Mouse (Mus musculus): ENCODE results near the gene Gm44805. TPM values are rescaled to one million over a fixed set of nuclear protein-coding genes. Genes with fewer than 3 reads are reported as not detected.

The Gm44805 gene
- total and polyA plus RNA-seq, 3 experiments: not detected

DNA sequence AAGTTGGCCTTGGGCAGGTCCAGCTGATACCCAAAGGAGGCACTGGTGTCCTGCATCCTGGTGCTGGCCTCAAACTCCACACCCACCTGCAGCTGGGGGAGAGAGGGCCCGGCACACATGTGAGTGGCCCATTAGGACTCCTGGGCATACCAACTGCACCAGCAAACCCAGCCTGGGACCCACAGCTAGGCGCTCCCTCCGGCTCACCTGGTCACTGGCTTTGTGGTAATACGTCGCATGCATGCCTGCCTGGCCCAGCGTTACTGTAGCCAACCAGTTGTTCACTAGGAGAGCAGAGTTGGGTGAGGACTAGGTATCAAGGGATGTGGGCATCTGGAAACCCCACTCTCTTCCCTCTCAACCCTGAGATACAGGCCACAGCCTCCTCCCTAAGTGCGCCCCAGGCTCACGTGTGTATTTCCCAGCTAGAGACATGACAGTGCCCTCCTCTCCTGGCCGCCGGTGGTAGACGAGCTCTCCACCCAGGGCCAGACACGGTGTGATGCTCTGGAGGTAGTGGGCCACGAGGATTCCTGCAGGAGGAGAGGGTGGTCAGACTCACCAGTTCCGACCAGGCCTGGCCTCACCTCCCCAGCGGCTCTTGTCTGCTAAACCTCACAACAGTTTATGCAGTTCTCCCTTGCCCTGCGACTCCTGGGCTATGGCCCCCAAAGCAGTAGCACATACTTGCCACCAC lies 21.8 kb upstream of the Gm44805 start:
- Histone ChIP-seq H3K9me3 (replicated peaks; ENCODE audit: low read length) (no peaks in the 10 kb centered on the region), H3K9ac (ENCODE audit: insufficient read depth, low read depth) (no peak overlapping the region), H3K4me2 (ENCODE audit: insufficient read depth, low read depth, poor library complexity, severe bottlenecking) (no peak overlapping the region), H3K4me1 (ENCODE audit: control insufficient read depth in 1 of 2, insufficient read depth in 2 of 2) (peaks cover 6 to 35% of the 10 kb centered on the region in 2 experiments; a peak in 3 of 4 replicates), H3K36me3 (replicated peaks in 1 of 2; ENCODE audit: control insufficient read depth in 1 of 2, insufficient read depth in 1 of 2, low read length in 1 of 2) (peaks cover 55 to 81% of the 10 kb centered on the region in 2 experiments), H3K27ac (ENCODE audit: insufficient read depth, low read depth) (no peak overlapping the region), H3K27me3 (replicated peaks) (no peaks in the 10 kb centered on the region), H3K79me2 (replicated peaks; ENCODE audit: control insufficient read depth, extremely low read depth, insufficient read depth, poor library complexity, severe bottlenecking) (no peaks in the 10 kb centered on the region), H3K4me3 (replicated peaks in 1 of 3; ENCODE audit: low read depth in 2 of 3, low read length in 2 of 3, poor library complexity in 1 of 3) (no peak overlapping the region)
- dilution Hi-C loops (cut with MboI; ENCODE audit: extremely low pct_ligation_motif_present, extremely low pct_unique_long_range_greater_than_20kb, low sequenced_read_pairs) (no loop called here), in situ Hi-C loops (cut with MboI; ENCODE audit: low pct_ligation_motif_present, low pct_unique_long_range_greater_than_20kb, low sequenced_read_pairs) (no loop called here)
- TF ChIP-seq JUN (IDR thresholded peaks at IDR 0.05; ENCODE audit: insufficient read depth, low read depth, low read length) (no peak), TBP (conservative IDR thresholded peaks at IDR 0.05; ENCODE audit: low read depth, low read length) (no peak), MYC (IDR thresholded peaks at IDR 0.05; ENCODE audit: low read depth, low read length) (no peak), GABPA (IDR thresholded peaks at IDR 0.05; ENCODE audit: insufficient replicate concordance, low read depth, low read length) (no peak), MAX (IDR thresholded peaks at IDR 0.05; ENCODE audit: low read length) (no peak), ZMIZ1 (IDR thresholded peaks at IDR 0.05; ENCODE audit: low read depth, low read length) (no peak), ZNF384 (IDR thresholded peaks at IDR 0.05; ENCODE audit: low read depth, low read length) (no peak), MAZ (IDR thresholded peaks at IDR 0.05; ENCODE audit: low read depth, low read length) (no peak), HCFC1 (IDR thresholded peaks at IDR 0.05; ENCODE audit: low read depth, low read length) (no peak), NELFE (IDR thresholded peaks at IDR 0.05; ENCODE audit: low read depth, low read length) (no peak), BHLHE40 (IDR thresholded peaks at IDR 0.05; ENCODE audit: low read depth, low read length) (no peak), UBTF (IDR thresholded peaks at IDR 0.05; ENCODE audit: low read depth, low read length) (no peak), ZKSCAN1 (IDR thresholded peaks at IDR 0.05; ENCODE audit: borderline replicate concordance, low read depth, low read length) (no peak), MEF2A (IDR thresholded peaks at IDR 0.05; ENCODE audit: borderline replicate concordance, low read depth, low read length) (no peak), TCF12 (IDR thresholded peaks at IDR 0.05; ENCODE audit: low read depth, low read length) (no peak), E2F4 (IDR thresholded peaks at IDR 0.05; ENCODE audit: insufficient replicate concordance, low read depth, low read length) (no peak), CHD2 (IDR thresholded peaks at IDR 0.05; ENCODE audit: low read length) (no peak), POLR2A (IDR thresholded peaks at IDR 0.05; ENCODE audit: low read depth, low read length) (no peak; the same call in 1 of the 2 replicates), PAX5 (IDR thresholded peaks at IDR 0.05; ENCODE audit: low read length) (no peak), ELF1 (IDR thresholded peaks at IDR 0.05; ENCODE audit: low read depth, low read length) (no peak)
- DNase-seq (ENCODE audit: extremely low read depth): no peak
